In genomic region chr2:10978772-10979171, GRCm38 (mm10) we compare ENCODE assay signal across 23 mouse cellular contexts.
DNase-seq lines count a peak whose midpoint lies in the region; ATAC-seq and TF ChIP-seq lines count a peak whose summit lies in the region.
"Had no signal": no experiment of that assay in that cellular context is flagged by ENCODE, and none has a peak within 500 bp of the region (broad histone marks: within the 10 kb centered on the region; RNA-seq: fewer than 3 reads in every experiment).

No protein-coding gene starts in this region.

- no peak for TF ChIP-seq CTCF in forebrain, postnatal 0 days (IDR thresholded peaks at IDR 0.05; ENCODE audit: low read depth)
- no peak for TF ChIP-seq CTCF in bone marrow macrophage, adult 2 months (IDR thresholded peaks at IDR 0.05; ENCODE audit: low read depth, low read length)

- no peak overlapping the region for H3K9ac ChIP-seq in forebrain, embryonic 16.5 days (replicated peaks; ENCODE audit: low read depth, low read length)
- H3K9ac ChIP-seq in forebrain, postnatal 0 days: no peak overlapping the region
- H3K9ac ChIP-seq in kidney, embryonic 15.5 days: no peak overlapping the region
- H3K9ac ChIP-seq: heart, embryonic 15.5 days; hindbrain, embryonic 12.5 days; limb, embryonic 12.5 days; lung, embryonic 15.5 days; midbrain, embryonic 15.5 days had no signal

- H3K4me2 ChIP-seq in forebrain, embryonic 16.5 days (ENCODE audit: low read length): no peak overlapping the region
- no peak overlapping the region for H3K4me2 ChIP-seq in forebrain, postnatal 0 days (ENCODE audit: low read depth)
- H3K4me2 ChIP-seq in kidney, embryonic 15.5 days: no peak overlapping the region
- H3K4me2 ChIP-seq: heart, embryonic 15.5 days; hindbrain, embryonic 12.5 days; limb, embryonic 12.5 days; liver, embryonic 11.5 days; lung, embryonic 15.5 days; midbrain, embryonic 15.5 days had no signal

- no peaks in the 10 kb centered on the region for H3K27me3 ChIP-seq in forebrain, embryonic 16.5 days (replicated peaks; ENCODE audit: control insufficient read depth, insufficient read depth, low read length)
- H3K27me3 ChIP-seq in forebrain, postnatal 0 days (ENCODE audit: insufficient read depth, low read length): no peaks in the 10 kb centered on the region; the same call in 1 of the 2 replicates
- H3K27me3 ChIP-seq in kidney, embryonic 15.5 days: no peaks in the 10 kb centered on the region
- H3K27me3 ChIP-seq: heart, embryonic 15.5 days; hindbrain, embryonic 12.5 days; limb, embryonic 12.5 days; lung, embryonic 15.5 days; midbrain, embryonic 15.5 days had no signal

- H3K27ac ChIP-seq in forebrain, embryonic 16.5 days (ENCODE audit: low read length): no peak overlapping the region
- no peak overlapping the region for H3K27ac ChIP-seq in forebrain, postnatal 0 days (ENCODE audit: low read depth, low read length)
- H3K27ac ChIP-seq in kidney, embryonic 15.5 days: no peak overlapping the region
- H3K27ac ChIP-seq in bone marrow macrophage, adult 2 months (ENCODE audit: insufficient read depth, low read depth, low read length): peak overlapping the region; percentile 30; the same call in 1 of the 2 replicates
- H3K27ac ChIP-seq: heart, embryonic 10.5 days; heart, embryonic 15.5 days; hindbrain, embryonic 12.5 days; limb, embryonic 12.5 days; lung, embryonic 15.5 days; midbrain, embryonic 10.5 days; midbrain, embryonic 15.5 days; stomach, postnatal 0 days had no signal

- no peaks in the 10 kb centered on the region for H3K9me3 ChIP-seq in forebrain, embryonic 16.5 days (ENCODE audit: control insufficient read depth, low read length)
- H3K9me3 ChIP-seq in forebrain, postnatal 0 days (ENCODE audit: low read length): no peaks in the 10 kb centered on the region
- H3K9me3 ChIP-seq in kidney, embryonic 15.5 days (replicated peaks): no peaks in the 10 kb centered on the region
- H3K9me3 ChIP-seq: heart, embryonic 10.5 days; heart, embryonic 15.5 days; hindbrain, embryonic 12.5 days; limb, embryonic 12.5 days; lung, embryonic 15.5 days; midbrain, embryonic 10.5 days; midbrain, embryonic 15.5 days had no signal

- WGBS in forebrain, embryonic 16.5 days: 59% methylated on average over 5 of the region's 5 CpGs
- WGBS in forebrain, postnatal 0 days: 69% methylated on average over 5 of the region's 5 CpGs
- WGBS in kidney, embryonic 15.5 days: 76% methylated on average over 5 of the region's 5 CpGs

- H3K4me3 ChIP-seq in forebrain, embryonic 16.5 days (replicated peaks; ENCODE audit: low read length): no peak overlapping the region
- H3K4me3 ChIP-seq in forebrain, postnatal 0 days (ENCODE audit: low read depth, low read length): no peak overlapping the region
- no peak overlapping the region for H3K4me3 ChIP-seq in kidney, embryonic 15.5 days (replicated peaks)
- no peak overlapping the region for H3K4me3 ChIP-seq in bone marrow macrophage, adult 2 months (ENCODE audit: insufficient read depth, low read length)
- H3K4me3 ChIP-seq: heart, embryonic 10.5 days; heart, embryonic 15.5 days; hindbrain, embryonic 12.5 days; limb, embryonic 12.5 days; lung, embryonic 15.5 days; midbrain, embryonic 10.5 days; midbrain, embryonic 15.5 days had no signal

- DNase-seq in forebrain, postnatal 0 days: no peak
- peak; percentile 9 for DNase-seq in kidney, adult 9 months
- no peak for DNase-seq in layer of hippocampus, postnatal 14 days (ENCODE audit: low spot score in 2 of 2)
- DNase-seq: adrenal gland, postnatal 25 days; cerebellum, adult 2 months; cerebellum, postnatal 25 days; gastrocnemius, postnatal 10 days; right cerebral cortex, adult 18-20 months; thymus, adult 18-20 months; thymus, postnatal 25 days had no signal

- TF ChIP-seq POLR2A in bone marrow macrophage, adult 2 months (IDR thresholded peaks at IDR 0.05; ENCODE audit: borderline replicate concordance, low read depth, low read length): no peak

- 0 out of 2 replicates have a peak, but pooled peaks have one; percentile 23 for ATAC-seq in forebrain, embryonic 16.5 days
- ATAC-seq in forebrain, postnatal 0 days: no peak
- ATAC-seq in kidney, embryonic 15.5 days (replicated peaks; ENCODE audit: low FRiP score): no peak
- no peak for ATAC-seq in erythroid progenitor cell, adult 5-6 weeks (replicated peaks; ENCODE audit: low FRiP score, poor library complexity, severe bottlenecking)
- ATAC-seq: midbrain, embryonic 15.5 days had no signal

- H3K4me1 ChIP-seq in forebrain, embryonic 16.5 days (replicated peaks; ENCODE audit: control insufficient read depth, insufficient read depth, low read length): no peaks in the 10 kb centered on the region
- H3K4me1 ChIP-seq in forebrain, postnatal 0 days (ENCODE audit: insufficient read depth): no peaks in the 10 kb centered on the region
- H3K4me1 ChIP-seq in kidney, embryonic 15.5 days: no peaks in the 10 kb centered on the region
- no peaks in the 10 kb centered on the region for H3K4me1 ChIP-seq in bone marrow macrophage, adult 2 months (ENCODE audit: control insufficient read depth, insufficient read depth, low read length)
- H3K4me1 ChIP-seq: heart, embryonic 10.5 days; heart, embryonic 15.5 days; hindbrain, embryonic 12.5 days; lung, embryonic 15.5 days; midbrain, embryonic 15.5 days had no signal

- H3K36me3 ChIP-seq in forebrain, embryonic 16.5 days (ENCODE audit: control insufficient read depth, insufficient read depth): no peaks in the 10 kb centered on the region
- H3K36me3 ChIP-seq in forebrain, postnatal 0 days (ENCODE audit: insufficient read depth): no peaks in the 10 kb centered on the region
- H3K36me3 ChIP-seq in kidney, embryonic 15.5 days: no peaks in the 10 kb centered on the region
- H3K36me3 ChIP-seq: heart, embryonic 10.5 days; heart, embryonic 15.5 days; hindbrain, embryonic 12.5 days; limb, embryonic 12.5 days; lung, embryonic 15.5 days; midbrain, embryonic 10.5 days; midbrain, embryonic 15.5 days had no signal
